Mouse (Mus musculus): ENCODE data around the gene Btbd19.

Btbd19 gene

GRCm38 (mm10) chr4:117125348-117125909 is at the start of gene Btbd19:
Gene Btbd19 (minus strand): TSS chr4:117125725.
- ATAC-seq (ENCODE audit: low TSS enrichment) = peak; percentile 43

DNA sequence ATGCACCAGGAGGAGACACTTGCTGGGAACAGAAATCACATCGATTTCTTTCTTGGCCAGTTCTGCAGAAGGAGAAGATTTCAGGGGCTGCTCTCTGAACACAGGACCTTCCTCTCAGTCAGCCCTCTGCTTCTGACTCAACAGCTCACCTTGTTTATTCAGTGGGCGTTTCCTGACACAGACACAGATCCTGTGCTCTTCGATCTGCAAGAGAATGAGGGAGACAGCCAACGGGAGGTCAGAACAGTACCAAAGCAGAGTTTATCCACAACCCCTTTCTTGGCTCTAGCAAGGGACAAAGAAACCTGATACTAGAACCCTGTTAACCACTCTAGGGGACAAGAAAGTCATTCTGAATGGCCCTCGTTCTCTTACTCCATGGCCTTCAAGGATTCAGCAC is 44.4 kb upstream of the Btbd19 start:
- no peak for ATAC-seq (ENCODE audit: low TSS enrichment)

DNA sequence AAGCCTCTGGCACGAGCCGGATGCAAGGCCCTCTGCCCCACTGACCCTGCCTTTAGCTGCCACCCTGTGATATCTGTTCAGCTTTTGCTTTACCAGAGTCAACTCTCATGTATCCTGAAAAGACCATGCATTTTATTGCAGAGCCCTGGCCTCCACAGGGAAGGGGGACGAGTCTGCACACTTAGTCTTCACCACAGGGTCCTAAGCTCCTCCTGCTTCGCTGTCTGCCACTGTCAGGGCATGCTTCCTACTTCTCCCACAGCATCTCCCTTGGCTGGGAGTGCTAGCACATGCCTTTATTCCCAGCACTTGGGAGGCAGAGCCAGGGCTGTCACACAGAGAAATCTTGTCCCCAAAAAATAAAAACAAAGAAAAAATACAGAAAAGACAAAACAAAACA is 35.7 kb upstream of the Btbd19 start:
- no peak for ATAC-seq (ENCODE audit: low TSS enrichment)

GRCm38 (mm10) chr4:117159666-117160065 is 34.1 kb upstream of the Btbd19 start:
- ATAC-seq (ENCODE audit: low TSS enrichment) = no peak

DNA sequence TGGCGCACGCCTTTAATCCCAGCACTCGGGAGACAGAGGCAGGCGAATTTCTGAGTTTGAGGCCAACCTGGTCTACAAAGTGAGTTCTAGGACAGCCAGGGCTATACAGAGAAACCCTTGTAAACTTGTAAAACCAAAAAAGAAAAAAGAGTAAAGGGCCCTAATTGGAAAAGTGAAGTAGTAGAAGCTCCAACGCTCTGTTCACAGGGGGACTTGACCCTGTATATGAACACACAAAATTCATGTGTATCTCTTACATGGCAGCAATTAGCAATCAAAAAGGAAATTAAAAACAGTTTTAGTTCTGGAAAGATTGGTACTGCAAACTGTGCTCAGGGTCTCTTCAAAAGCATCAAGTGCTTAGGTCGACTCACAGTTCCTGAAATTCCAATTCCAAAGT is 30.8 kb upstream of the Btbd19 start:
- ATAC-seq (ENCODE audit: low TSS enrichment) = no peak

GRCm38 (mm10) chr4:117155792-117156355 is 30.3 kb upstream of the Btbd19 start, which contains the start of gene Rps8:
Gene Rps8 (minus strand): TSS chr4:117156243.
- peak; percentile 96 for ATAC-seq (ENCODE audit: low TSS enrichment)

- no peak for ATAC-seq (ENCODE audit: low TSS enrichment)
Observed at GRCm38 (mm10) chr4:117155020-117155791, 29.7 kb upstream of the Btbd19 start.

DNA sequence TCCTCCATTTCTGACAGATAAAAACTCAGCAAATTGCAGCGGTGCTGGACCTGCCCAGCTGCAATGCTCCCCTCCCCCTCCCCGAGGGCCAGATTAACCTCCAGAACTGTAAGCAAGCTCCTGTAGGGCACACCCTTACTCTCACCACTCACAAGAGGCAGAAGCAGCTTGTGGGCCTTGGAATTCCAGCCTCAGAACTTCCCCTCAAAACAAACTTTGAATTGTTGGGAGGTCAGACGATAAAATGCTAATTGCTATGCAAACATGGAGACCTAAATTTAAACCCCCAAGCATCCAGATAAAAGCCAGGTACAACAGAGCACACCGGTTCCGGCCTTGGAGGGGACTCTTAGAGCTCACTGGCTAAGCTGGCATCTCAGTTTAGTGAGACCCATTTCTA is 27.2 kb upstream of the Btbd19 start:
- ATAC-seq (ENCODE audit: low TSS enrichment) = no peak

GRCm38 (mm10) chr4:117151416-117151815 is 25.9 kb upstream of the Btbd19 start:
- no peak for ATAC-seq (ENCODE audit: low TSS enrichment)

GRCm38 (mm10) chr4:117150212-117150733 is 24.7 kb upstream of the Btbd19 start:
- no peak for ATAC-seq (ENCODE audit: low TSS enrichment)

GRCm38 (mm10) chr4:117149291-117150211 is 24.0 kb upstream of the Btbd19 start:
- no peak for ATAC-seq (ENCODE audit: low TSS enrichment)

GRCm38 (mm10) chr4:117148815-117149214 is 23.3 kb upstream of the Btbd19 start:
- ATAC-seq (ENCODE audit: low TSS enrichment) = no peak

DNA sequence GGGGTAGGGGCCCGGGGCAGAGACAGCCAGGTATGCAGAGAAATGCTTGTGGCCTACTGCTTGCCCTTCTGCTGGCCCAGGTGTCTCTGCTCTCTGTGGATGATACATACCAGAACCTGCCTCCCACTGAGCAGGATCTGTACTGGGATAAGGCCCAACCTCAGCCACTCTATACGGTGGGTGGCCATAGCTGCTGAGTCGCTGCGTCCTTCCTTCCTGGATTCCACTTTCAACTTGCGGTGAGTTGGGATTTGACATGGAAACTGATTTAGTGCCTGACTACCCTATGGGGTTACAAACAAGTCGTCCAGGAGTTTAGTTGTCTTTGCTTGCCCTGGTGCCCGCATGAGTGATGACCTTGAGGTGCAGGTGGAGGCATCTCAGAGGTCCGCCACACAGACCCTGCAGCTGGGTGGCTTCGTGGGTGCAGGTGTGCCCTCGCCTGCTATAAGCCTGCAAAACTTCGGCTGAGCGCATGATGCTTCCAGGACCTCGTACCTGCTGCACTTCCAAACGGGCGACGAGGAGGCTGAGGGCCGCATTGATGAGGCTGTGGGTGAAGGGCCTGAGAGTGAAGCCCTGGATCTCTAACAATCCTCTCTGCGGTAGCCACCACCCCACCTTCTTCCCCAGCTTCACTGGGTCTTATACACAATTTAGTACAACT is 22.7 kb upstream of the Btbd19 start:
- no peak for ATAC-seq (ENCODE audit: low TSS enrichment)

- peak; percentile 69 for ATAC-seq (ENCODE audit: low TSS enrichment)
Observed at GRCm38 (mm10) chr4:117146176-117146575, 20.7 kb upstream of the Btbd19 start.

- no peak for ATAC-seq (ENCODE audit: low TSS enrichment)
Observed at GRCm38 (mm10) chr4:117145248-117145647, 19.7 kb upstream of the Btbd19 start.

DNA sequence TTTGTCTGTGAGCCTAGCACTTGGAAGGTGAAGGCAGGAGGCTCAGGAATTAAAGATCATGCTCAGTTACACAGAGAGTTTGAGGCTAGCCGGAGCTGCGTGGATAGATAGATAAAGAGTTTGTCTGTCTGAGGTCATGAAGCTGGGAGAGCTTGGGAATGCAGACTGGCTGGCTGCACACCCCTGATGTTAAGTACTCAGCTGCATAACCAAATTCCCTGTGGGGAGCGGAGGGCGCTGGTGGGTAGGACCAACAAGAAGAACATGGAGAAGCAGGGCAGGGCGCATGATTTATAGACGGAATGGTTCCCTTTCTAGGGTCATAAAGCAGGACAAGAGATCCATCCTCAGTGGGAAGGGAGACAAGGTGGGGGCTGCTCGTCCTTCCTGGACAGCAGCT is 17.5 kb upstream of the Btbd19 start:
- ATAC-seq (ENCODE audit: low TSS enrichment) = no peak

DNA sequence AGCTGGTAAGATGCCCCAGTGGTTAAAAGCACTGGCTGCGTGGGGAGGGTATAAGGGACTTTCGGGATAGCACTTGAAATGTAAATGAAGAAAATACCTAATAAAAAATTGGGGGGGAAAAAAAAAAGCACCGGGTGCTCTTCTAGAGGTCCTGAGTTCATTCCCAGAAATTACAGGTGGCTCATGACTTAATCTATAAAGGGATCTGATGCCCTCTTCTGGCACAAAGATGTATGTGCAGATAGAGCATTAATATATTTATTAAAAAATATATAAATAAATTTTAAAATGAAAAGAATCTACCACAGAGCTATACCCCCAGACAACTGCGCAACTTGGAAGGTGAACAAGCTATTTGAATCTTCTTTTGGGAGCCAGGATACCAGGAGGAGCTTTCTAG is 15.1 kb upstream of the Btbd19 start:
- ATAC-seq (ENCODE audit: low TSS enrichment) = no peak

DNA sequence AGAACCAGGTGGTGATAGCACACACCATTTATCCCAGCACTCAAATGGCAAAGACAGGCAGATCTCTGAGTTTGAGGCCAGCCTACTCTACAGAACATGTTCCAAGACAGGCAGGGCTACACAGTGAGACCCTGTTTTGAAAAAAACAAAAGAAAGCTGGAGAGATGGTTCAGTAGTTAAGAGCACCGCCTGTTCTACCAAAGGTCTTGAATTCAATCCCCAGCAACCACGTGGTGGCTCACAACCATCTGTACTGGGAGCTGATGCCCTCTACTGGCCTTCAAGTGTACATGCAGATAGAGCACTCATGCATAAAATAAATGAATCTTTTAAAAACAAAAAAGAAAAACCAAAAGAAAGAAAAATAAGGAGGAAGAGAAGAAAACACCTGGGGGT is 13.7 kb upstream of the Btbd19 start:
- no peak for ATAC-seq (ENCODE audit: low TSS enrichment)

DNA sequence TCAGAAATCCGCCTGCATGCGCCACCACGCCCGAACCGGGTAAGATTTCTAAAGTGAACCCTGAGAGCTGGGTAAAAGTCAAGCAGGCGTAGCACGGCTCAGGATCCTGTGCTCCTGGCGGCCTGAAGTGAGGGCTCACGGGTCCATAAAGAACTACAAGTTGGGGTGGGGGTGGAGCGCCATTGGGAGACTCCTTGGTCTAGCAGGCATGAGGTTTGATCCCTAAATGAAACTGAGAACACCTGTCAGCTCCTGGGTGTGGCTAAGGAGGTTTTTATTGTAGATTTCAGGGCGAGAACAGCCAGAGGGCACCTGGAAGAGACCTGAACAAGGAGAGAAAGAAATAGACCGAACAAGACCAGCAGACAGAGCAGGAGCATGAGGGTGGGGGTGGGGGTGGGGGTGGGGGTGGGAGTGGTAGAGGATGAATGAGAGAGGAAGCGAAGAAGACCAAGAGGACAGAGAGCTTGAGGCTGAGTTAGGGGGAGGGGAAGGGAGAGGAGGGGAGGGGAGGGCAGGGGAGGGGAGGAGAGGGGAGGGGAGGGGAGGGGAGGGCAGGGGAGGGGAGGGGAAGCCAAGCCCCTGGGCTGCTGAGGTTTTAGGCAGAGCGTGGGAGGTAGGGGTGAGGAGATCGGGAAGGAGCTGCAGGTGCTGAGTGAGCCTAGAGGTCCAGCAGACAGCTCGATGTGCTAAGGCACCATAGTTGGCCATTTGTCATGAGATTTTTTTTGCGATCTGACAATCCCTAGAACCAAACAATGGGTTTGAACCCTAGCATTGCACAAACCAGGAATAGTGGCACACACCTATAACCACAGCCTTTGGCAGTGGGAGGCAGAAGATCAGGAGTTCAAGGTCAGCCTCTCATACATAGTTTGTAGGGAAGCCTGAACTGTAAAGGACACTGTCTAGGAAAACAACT is 13.0 kb upstream of the Btbd19 start:
- ATAC-seq (ENCODE audit: low TSS enrichment) = no peak

DNA sequence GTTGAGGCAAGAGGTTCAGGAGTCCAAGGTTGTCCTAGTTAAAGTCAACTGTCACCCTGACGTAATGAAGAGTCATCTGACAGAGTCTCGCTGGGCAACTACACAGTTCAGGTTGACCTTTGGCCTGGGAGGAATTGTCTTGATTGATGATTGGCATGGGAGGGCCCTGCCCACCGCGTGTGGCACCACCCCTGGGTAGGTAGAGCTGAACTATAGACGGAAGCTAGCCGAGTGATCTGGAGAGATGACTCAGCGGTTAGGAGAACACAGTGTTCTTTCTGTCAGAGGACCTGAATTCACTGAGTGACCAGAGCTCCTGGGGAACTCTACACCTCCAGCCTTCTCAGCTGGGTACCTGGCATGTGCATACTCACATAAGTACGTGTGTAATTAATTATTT is 10.5 kb upstream of the Btbd19 start:
- no peak for ATAC-seq (ENCODE audit: low TSS enrichment)

All from frontal cortex, adult (tissue).